Mouse (Mus musculus) hindbrain, embryonic 16.5 days (tissue): ENCODE measurements at regions not wholly inside any gene's neighbourhood (a gene's known extent, or its start where the extent isn't known, plus 50 kb on each side); places are given as distances from the start of the nearest gene placed in this dataset. TPM values are rescaled to one million over a fixed set of nuclear protein-coding genes. Genes with fewer than 3 reads are reported as not detected.

Source experiments
- ATAC-seq: fragments of 200-750 bp; cut with Nextera tagmentation; 2 replicates; pipeline ENCODE4 v1.8.0; 2017; ENCODE audit warnings: moderate TSS enrichment, moderate library complexity
- H3K27ac ChIP-seq: fragments of 300-500 bp; sonication (generic); 2 replicates; pipeline ENCODE4 v1.5.1; 2014; ENCODE audit warnings: low read depth, mild to moderate bottlenecking, control low read depth, low read length, moderate library complexity
- H3K27me3 ChIP-seq: fragments of 300-500 bp; sonication (generic); replicated peaks from 2 replicates; pipeline ENCODE4 v1.6.1; 2014; ENCODE audit warnings: low read length; ENCODE audit not compliant: control insufficient read depth, insufficient read depth
- H3K36me3 ChIP-seq: fragments of 300-500 bp; sonication (generic); 2 replicates; pipeline ENCODE4 v1.6.1; 2014; ENCODE audit warnings: mild to moderate bottlenecking, low read length, moderate library complexity, mixed read lengths; ENCODE audit not compliant: control insufficient read depth, insufficient read depth
- H3K4me1 ChIP-seq: fragments of 300-500 bp; sonication (generic); 2 replicates; pipeline ENCODE4 v1.6.1; 2014; ENCODE audit warnings: low read depth, low read length; ENCODE audit not compliant: control insufficient read depth, insufficient read depth
- H3K4me2 ChIP-seq: fragments of 300-500 bp; sonication (generic); 2 replicates; pipeline ENCODE4 v1.6.1; 2014; ENCODE audit warnings: mild to moderate bottlenecking, low read length, control low read depth, moderate library complexity
- H3K4me3 ChIP-seq: fragments of 300-500 bp; sonication (generic); 2 replicates; pipeline ENCODE4 v1.5.1; 2014; ENCODE audit warnings: mild to moderate bottlenecking, low read length, control low read depth, moderate library complexity
- H3K9ac ChIP-seq: fragments of 300-500 bp; sonication (generic); 2 replicates; pipeline ENCODE4 v1.6.1; 2014; ENCODE audit warnings: low read depth, mild to moderate bottlenecking, control low read depth, low read length, moderate library complexity
- H3K9me3 ChIP-seq: fragments of 300-500 bp; sonication (generic); 2 replicates; pipeline ENCODE4 v1.6.1; 2014; ENCODE audit warnings: mild to moderate bottlenecking, low read length, moderate library complexity; ENCODE audit not compliant: control insufficient read depth
- WGBS: fragments of 180-500 bp; shearing (Covaris S2); extraction: QIAGEN DNeasy Blood & Tissue Kit; methylation state at CpG from one replicate; pipeline ENCODE4 v1.1.7; 2014; 5-methylcytosine and 5-hydroxymethylcytosine counted together
- microRNA-seq: library from miRNA; unstranded; fragments of <30 nt; microRNA quantifications from one replicate; pipeline ENCODE4, GENCODE M21; 2017

DNA sequence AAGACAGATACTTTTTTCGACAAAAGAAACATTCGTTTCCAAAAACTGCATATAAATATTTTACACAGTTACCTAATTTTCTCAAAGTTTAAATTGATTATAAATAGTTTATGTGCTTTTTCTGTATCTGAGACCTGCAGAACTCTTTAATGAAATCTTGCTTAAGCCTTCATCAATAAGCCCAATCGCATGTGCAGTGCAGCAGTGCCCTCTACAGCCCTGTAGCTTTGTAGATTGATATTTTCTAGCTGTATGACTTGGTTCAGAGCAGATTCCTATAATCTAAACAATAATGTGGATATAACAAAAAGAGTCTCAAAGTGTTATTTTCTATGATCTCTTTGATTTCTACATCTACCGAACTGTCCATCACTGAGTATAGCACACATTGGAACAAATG lies 728.7 kb downstream of the Phf3 start:
- Histone ChIP-seq H3K4me2 (no peak overlapping the region), H3K9ac (no peak overlapping the region), H3K36me3 (no peaks in the 10 kb centered on the region), H3K27me3 (no peaks in the 10 kb centered on the region), H3K9me3 (no peaks in the 10 kb centered on the region), H3K4me1 (no peaks in the 10 kb centered on the region), H3K27ac (no peak overlapping the region), H3K4me3 (no peak overlapping the region)
- peak; percentile 88 for ATAC-seq
- WGBS: 82% methylated on average over 4 of the region's 4 CpGs

GRCm38 (mm10) chr1:30114186-30114585 lies 759.5 kb downstream of the Phf3 start:
- no peak overlapping the region for H3K4me2 ChIP-seq
- WGBS: 88% methylated on average over 3 of the region's 3 CpGs
- H3K9ac ChIP-seq: no peak overlapping the region
- H3K4me1 ChIP-seq: no peaks in the 10 kb centered on the region
- H3K27me3 ChIP-seq: no peaks in the 10 kb centered on the region
- ATAC-seq: no peak
- no peak overlapping the region for H3K27ac ChIP-seq
- no peaks in the 10 kb centered on the region for H3K9me3 ChIP-seq
- no peaks in the 10 kb centered on the region for H3K36me3 ChIP-seq
- H3K4me3 ChIP-seq: no peak overlapping the region

Small RNA genes in the stretch of these regions (microRNA-seq; reads per million reads assigned to microRNA genes)
- not detected for gene Gm27430
